In the genomic region with DNA sequence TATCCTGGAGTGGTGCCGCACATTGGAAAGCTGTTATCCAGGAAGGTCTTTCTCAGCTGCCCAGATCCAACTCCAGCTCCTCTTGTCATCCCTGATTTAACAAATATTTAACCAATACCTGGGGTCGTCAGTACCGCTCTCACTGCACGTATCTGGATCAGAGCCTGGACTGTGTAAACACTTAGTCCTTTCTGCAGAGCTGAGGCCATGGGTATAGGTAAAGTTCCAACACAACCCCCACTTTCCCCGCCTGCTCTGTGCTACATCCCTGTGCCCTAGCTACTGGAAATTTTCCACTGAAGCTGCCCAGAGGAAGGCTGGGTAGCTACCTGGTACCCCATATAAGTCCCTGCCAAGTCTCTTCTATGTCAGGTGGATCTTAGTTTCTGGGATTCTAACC, we compare ENCODE assay signal across 18 mouse cellular contexts. TPM values are rescaled to one million over a fixed set of nuclear protein-coding genes. Genes with fewer than 3 reads are reported as not detected.
"Had no signal": no experiment of that assay in that cellular context is flagged by ENCODE, and none has a peak within 500 bp of the region (broad histone marks: within the 10 kb centered on the region; RNA-seq: fewer than 3 reads in every experiment).

No protein-coding gene starts in this region.

- DNase-seq: kidney, adult 2 months; kidney, postnatal 25 days; layer of hippocampus, adult 9-11 months; lung, adult 2 months; lung, postnatal 14 days; thymus, postnatal 25 days had no signal

- H3K4me3 ChIP-seq: layer of hippocampus, adult 2 months; limb, embryonic 10.5 days; limb, embryonic 13.5 days; midbrain, embryonic 12.5 days; midbrain, embryonic 15.5 days; neural tube, embryonic 13.5 days had no signal

- H3K36me3 ChIP-seq: limb, embryonic 10.5 days; limb, embryonic 13.5 days; midbrain, embryonic 12.5 days; midbrain, embryonic 15.5 days; neural tube, embryonic 13.5 days had no signal

- H3K27me3 ChIP-seq: midbrain, embryonic 12.5 days; midbrain, embryonic 15.5 days had no signal

- H3K4me2 ChIP-seq: limb, embryonic 13.5 days; midbrain, embryonic 12.5 days; midbrain, embryonic 15.5 days; neural tube, embryonic 13.5 days had no signal

- H3K9ac ChIP-seq: limb, embryonic 13.5 days; midbrain, embryonic 12.5 days; midbrain, embryonic 15.5 days; neural tube, embryonic 13.5 days had no signal

- ATAC-seq: hindbrain, embryonic 16.5 days; intestine, postnatal 0 days; midbrain, embryonic 15.5 days had no signal

- H3K27ac ChIP-seq: kidney, postnatal 0 days; layer of hippocampus, adult 2 months; limb, embryonic 10.5 days; limb, embryonic 13.5 days; macrophage; midbrain, embryonic 12.5 days; midbrain, embryonic 15.5 days; neural tube, embryonic 13.5 days had no signal

- H3K9me3 ChIP-seq: limb, embryonic 10.5 days; limb, embryonic 13.5 days; midbrain, embryonic 12.5 days; midbrain, embryonic 15.5 days; neural tube, embryonic 13.5 days had no signal

RNA-seq across cellular contexts. Expression of a gene that starts 3.0 kb away (rescaled TPM):
- polyA plus RNA-seq: kidney, adult 2 months; liver, adult 2 months; macrophage; spleen, adult 2 months had no signal

RNA-seq across cellular contexts. Expression of a gene that starts 27.2 kb away (rescaled TPM):
- polyA plus RNA-seq: macrophage had no signal
